Mouse (Mus musculus): Measurements from ENCODE around the gene 1700037H04Rik.

The 1700037H04Rik gene

DNA sequence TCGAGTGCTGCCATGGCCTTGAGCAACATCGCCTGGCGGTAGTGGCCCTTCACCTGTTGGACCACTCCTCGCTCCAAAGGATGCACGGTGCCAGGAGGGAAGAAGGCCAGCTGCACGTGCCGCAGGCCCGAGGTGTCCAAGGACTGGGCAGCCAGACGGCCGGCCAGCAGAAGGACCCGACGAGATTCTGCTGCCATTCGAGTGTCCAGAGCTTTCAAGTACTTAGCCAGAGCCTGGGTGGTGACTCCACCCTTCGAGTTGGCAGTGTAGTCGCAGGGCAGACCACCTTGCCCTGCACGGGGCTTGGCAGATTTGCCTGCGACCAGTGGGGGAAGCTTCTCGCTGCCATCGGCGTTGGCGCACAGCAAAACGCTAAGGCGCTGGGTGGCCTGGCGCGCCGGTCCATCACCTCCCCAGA, 19.0 kb upstream of the 1700037H04Rik start:
- DNase-seq, result peak in 1 of 2 experiments; percentile 36

DNA sequence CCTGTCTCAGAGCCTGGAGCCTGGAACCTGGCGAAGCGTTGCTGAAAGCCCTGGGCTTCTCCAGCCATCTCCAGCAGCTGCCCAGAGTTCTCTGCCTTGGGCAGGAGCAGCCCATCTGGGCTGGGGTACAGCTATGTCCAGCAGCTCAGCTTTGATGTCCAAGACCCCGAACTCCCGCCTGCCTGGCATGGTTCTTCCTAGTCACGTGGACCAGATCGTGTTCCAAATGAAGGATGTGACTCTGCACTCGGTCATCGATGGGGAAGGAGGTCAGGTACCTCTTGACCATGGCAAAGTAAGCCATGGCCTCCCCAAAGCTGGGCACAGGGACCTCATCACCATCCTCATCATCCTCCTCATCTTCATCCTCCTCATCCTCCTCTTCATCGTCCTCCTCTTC, 18.1 kb upstream of the 1700037H04Rik start:
- no peak for DNase-seq

DNA sequence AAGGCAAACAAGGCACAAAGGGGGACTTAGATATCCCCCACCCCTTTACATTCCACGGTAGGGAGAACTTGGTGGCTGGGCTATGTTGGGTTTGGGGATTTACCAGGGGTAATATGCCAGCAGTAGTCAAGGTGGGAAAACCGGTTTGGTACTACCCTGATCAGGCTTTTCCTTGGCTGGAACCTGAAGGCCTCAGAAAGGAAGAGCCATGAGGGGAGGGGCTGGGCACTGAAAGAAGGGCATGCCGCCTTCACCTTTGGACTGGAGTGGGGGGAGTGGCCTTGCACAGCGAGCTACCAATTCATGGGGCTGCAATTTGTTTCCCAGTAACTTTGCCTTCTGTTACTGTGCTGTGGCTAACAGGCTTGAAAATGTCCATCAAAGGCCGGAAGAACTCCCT, 16.6 kb upstream of the 1700037H04Rik start:
- peak; percentile 77 to 84 for DNase-seq

GRCm38 (mm10) chr2:131175945-131176309, 16.0 kb upstream of the 1700037H04Rik start:
- no peak for DNase-seq

DNA sequence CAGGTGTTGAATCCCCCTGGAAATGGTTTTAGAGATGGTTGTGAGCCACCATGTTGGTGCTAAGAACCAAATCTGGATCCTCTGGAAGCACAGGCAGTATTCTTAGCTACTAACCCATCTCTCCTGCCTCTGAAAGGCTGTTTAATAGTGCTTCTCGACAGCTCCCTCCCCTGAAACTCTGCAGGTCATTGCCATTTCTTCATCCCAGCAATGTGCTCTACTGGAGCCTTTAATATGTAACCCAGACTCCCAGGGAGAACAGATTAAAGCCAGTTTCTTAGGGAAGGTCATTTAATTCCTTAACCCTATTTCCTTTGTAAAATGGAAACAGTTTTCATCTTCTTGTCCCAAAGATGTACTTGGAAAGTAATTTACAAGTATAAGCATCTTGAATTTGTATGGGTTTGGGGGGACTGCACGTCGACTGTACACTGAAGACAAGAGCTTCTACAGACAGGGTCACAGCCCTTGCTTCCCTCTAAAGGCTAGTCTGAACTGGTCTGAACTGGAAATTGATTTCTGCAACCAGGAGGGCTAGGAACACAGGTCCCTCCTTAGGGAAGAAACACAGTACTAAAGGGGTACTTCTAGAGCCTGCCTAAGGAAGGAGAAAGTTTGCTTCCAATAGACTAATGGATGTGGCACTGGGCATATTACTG, 15.5 kb upstream of the 1700037H04Rik start:
- no peak for DNase-seq

DNA sequence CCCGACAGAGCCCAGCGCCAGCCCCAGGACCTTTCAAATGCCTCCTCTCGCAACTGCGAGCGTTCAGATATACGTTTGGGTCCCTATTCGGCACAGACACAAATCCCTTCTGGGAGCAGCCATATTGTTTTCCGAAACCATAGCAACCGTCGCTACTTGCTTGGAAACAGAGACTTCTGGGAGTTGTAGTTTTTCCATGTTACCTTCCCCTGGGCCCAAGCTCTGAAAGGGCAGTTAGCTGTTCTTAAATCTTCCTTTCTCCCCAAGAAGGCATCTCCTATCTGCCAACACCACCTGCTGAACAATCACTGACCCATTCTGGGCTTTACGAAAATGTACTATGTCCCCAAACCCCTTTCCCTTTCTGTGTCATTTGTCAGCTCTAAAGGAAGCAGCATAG, 14.8 kb upstream of the 1700037H04Rik start:
- peak; percentile 61 to 71 for DNase-seq

DNA sequence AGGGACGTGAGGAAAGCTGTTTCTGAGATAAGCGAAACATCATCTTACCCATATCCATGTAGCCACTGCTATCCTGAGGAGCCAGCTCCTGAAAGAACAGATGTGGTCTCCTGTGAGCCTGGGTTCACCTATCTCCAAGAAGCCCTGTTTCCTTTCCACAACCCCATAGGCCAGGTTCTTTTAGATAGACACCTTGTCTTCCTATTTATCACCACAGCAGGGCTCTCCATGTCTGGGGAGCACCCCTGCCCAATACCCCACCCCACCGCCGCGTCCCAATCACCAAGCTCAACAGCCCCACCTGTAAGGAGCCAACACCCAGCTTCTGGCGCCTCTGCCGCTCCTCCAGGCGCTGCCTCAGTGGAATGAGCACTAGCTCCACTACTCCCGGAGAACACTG, 12.4 kb upstream of the 1700037H04Rik start:
- no peak for DNase-seq

- DNase-seq, result peak; percentile 81 to 85
These were observed 11.7 kb upstream of the 1700037H04Rik start for GRCm38 (mm10) chr2:131171401-131172104.

- no peak for DNase-seq
These were observed 11.1 kb upstream of the 1700037H04Rik start for GRCm38 (mm10) chr2:131170936-131171335.

DNA sequence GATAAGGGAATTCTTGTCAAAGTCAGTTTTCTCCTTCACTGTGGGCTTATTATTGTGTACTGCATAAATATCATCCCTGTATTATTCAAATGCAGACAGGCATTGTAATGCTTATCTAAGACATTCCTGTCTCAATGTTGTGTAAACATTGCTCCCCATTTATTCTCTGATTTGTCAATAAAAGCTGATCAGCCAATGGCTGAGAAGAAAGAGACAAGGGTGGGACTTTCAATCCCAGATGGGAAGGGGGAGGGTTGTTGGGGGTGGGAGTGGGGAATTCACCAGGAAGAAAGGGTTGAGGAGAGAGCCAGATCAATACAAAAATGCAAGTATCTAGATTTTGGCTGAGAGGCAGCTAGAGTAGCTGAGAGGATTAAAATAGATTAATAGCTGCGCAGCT, 9.0 kb upstream of the 1700037H04Rik start:
- no peak for DNase-seq

DNA sequence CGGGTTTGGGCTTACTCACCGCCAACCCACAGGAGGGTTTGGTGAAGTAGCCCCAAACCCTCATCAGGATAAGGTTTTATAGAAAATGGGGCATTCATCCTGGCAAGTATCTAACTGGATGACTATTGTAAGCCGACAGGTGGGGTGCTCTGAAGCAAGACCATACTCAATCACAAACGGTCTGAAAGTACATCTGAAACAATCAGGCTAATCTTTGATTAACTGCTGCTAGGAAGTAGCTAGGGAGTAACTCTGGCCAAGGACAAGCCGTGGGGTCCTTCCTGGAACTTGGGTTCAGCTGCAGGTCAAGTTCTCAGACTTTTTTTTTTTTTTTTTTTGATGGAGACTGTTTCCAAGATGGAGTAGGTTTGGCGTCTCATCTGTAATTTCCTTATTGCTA, 8.1 kb upstream of the 1700037H04Rik start:
- DNase-seq, result no peak

GRCm38 (mm10) chr2:131166172-131166571, 6.3 kb upstream of the 1700037H04Rik start:
- no peak for DNase-seq

DNA sequence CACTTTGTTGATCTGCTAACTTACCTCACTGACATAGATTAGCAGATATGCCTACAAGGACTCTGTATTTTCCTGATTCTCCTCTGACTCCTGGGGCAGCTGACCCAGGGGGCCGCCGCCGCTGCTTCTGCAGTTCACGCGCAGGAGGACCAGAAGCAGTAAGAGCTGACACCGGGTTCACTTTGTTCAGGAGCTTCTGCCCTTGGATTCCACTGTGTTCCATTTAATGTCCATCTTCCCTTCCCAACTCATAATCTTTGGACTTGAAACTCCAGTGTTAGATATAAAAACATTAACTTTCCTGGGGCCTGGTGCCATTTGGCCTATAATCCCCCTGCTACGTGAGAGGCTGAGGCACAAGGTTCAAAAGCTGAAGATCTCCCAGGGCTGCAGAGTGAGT, 4.0 kb upstream of the 1700037H04Rik start:
- no peak for DNase-seq

DNA sequence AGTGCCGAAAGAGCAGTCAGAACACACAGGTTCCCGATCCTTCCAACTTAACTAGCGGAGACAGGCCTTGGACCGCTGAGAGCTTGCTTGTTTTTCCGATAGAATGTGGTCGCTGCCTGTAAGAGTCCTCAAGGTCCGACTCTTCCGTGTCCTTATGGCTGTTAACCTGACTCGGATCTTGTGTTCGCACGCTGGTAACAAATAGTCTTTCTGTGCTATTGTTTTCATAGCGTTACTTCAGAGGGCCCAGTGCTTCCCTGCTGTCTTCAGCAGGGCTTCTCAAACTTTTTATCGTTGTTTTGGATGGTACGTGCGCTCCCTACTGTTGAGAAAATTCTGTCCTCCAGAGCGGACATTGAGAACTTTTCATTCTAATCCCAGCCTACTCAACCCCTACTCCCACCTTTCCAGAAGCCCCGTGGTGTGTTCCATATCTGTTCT, 810 bp upstream of the 1700037H04Rik start:
- DNase-seq, result peak; percentile 36 to 44

DNA sequence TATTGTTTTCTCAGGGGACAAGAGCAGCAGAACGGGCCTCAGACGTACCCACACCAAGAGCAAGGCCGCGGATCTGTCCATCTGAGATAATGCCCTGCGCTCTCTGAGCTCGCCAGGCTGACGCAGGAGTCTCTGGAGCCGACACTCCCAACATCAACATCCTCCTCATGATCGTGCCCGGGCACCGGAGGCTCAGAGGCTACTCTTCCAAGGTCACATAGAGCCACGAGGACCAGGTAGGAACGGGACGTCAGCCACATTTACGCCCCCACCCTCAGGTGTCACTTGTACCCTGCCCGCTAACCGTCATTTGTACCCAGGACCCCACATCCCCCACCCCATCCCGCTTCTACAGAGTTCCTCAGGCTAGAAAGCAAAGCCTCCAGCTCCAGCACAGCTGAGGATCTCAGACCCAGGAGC, 380 bp downstream of the 1700037H04Rik start:
- peak; percentile 40 to 44 for DNase-seq

GRCm38 (mm10) chr2:131156987-131157386, 2.9 kb downstream of the 1700037H04Rik start:
- DNase-seq, result no peak

- DNase-seq, result no peak
These were observed 5.8 kb downstream of the 1700037H04Rik start for GRCm38 (mm10) chr2:131154036-131154435.

GRCm38 (mm10) chr2:131152166-131152730, 7.6 kb downstream of the 1700037H04Rik start:
- no peak for DNase-seq

DNA sequence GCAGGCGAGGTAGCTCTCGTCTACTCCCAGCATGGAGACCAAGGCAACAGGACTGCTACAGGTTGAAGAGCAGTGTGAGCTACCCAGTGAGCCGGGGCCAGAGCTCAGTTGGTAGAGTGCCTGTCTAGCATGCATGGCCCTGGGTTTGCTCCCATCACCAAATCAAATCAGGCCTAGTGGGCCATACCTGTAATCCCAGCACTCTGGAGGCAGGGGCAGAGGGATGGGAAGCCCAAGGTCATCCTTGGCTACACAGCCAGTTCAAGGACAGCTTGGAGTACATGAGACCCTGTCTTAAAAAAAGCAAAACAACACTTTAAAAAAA, 10.7 kb downstream of the 1700037H04Rik start:
- DNase-seq, result no peak

DNA sequence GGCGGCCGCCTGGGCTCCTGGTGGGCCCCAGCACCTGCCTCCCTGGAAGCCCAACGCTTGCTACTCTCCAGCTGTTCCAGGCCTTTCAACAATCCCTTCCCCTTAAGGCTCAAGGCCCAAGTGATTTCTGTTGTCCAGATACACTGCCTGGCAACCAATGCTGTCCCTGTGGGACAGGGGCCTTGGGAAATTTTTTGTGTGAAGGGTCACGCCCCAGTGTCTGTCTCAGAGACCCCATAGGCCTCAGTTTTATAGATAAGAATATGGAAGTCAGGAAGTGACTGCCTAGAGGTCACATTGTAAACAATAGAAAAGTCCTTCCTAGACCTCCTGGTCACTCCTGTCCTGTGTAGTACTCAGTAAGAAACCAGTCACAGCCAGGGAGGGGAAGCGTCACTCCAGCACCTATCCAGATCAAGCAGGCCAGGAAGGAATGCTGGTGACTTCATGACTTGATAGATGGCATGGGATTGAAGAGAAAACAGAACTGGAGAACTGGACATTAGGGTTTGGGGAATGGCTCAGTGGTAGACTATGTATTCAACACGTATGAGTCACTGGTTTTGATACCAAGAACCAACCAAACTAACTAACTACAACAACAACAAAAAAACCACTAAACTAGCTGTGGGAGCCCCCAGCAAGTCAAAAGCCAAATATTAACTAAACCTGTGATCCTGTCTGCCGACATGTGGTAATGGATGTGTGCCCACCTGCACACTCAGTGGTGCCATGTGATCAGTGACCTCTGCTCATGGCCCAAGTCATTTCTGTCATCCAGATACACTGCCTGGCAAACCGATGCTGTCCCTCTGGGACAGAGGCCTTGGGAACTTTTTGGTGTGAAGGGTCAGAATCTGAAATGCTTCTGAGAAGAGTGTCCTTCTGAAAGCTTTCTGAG, 11.3 kb downstream of the 1700037H04Rik start:
- no peak for DNase-seq

DNA sequence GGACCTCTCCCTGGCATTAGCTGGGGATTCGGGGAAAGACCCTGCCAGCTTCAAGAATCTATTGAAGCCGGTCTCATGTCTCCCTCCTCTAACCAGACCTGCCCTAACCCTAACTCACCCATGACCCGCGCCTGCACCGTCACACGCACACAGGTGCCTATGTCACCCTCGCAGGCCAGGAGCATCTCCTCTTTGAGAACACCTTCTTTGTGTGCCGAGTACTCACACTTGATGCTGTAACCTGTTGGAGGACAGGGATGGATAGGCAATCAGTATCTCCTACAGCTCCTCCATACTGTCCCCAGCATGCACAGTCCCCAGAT, 12.9 kb downstream of the 1700037H04Rik start:
- DNase-seq, result no peak

DNA sequence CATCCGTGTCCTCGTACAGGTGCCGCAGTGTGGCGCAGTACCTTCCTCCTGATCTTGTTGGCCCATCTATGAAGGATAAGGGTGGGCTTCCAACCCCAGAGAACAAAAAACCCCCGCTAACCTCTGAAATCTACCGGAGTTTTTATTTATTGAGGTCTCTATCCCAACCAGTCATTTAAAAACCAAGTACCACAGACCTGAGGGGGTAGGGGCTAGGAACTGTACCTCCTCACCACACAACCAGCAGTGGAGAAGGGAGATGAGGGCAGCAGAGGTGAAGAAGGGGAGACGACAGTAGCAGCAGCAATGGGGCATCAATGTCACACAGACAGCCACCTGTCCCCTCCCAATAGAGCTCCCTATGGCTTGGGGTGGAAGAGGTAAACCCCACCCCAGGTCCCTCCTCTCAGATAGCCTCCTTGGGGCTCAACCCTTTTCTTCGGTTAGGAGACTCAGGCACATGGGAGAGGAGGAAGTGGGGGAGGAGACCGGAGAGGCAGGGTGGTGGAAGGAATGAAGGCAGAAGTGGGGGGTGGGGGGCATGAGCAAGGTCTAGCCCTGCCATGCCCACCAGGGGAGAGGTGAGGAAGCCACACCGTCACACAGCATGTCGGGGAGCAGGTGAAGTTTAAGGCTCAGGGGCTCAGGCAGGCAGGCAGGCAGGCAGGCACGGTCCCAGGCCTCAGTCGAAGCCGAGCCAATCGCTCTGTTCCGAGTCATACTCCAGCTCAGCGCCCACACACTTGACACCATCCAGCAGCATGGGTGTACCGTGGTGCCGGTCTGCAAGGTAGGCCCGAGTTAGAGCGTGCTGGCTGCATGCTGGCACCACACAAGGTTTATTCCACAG, 13.5 kb downstream of the 1700037H04Rik start:
- DNase-seq, result no peak
